Mouse (Mus musculus) c-Kit-positive CD71-positive TER-119-negative erythroid progenitor cells, embryonic 14.5 days (primary cell): Measurements from ENCODE around the gene Gm10487.
"Not testable (repeated sequence)": the region's sequence is repeated elsewhere in the genome, so short reads cannot be mapped to it uniquely, and the experiment has no call there.

Source experiments
- DNase-seq: peaks from one replicate; pipeline ENCODE4 v3.0.0-alpha.2; 2013; ENCODE audit warnings: low read depth

The Gm10487 gene

GRCm38 (mm10) chrX:30843369-30843768, at the start of gene Gm10487:
Gene Gm10487, minus strand, starts transcription at chrX:30843469.
- DNase-seq: not testable (repeated sequence)
